Mouse (Mus musculus) forebrain, embryonic 11.5 days (tissue): ENCODE measurements at regions not wholly inside any gene's neighbourhood (a gene's known extent, or its start where the extent isn't known, plus 50 kb on each side); places are given as distances from the start of the nearest gene placed in this dataset.
A peak's percentile ranks its signal among the peaks of the same experiment; 100 is the strongest.

Experiments used
- ATAC-seq: fragments of 200-750 bp; cut with Nextera tagmentation; replicated peaks from 2 replicates; pipeline ENCODE4 v1.8.0; 2017; ENCODE audit warnings: moderate TSS enrichment; ENCODE audit not compliant: low FRiP score
- DNase-seq: peaks from one replicate; pipeline ENCODE4 v3.0.0-alpha.2; 2017; ENCODE audit warnings: low spot score
- H3K27ac ChIP-seq: fragments of 300-500 bp; sonication (generic); 2 replicates; pipeline ENCODE4 v1.5.1; 2014; ENCODE audit warnings: low read depth, low read length
- H3K27me3 ChIP-seq: fragments of 300-500 bp; sonication (generic); 2 replicates; pipeline ENCODE4 v1.6.1; 2014; ENCODE audit warnings: mild to moderate bottlenecking, low read length, mixed read lengths; ENCODE audit not compliant: control insufficient read depth, insufficient read depth
- H3K36me3 ChIP-seq: fragments of 300-500 bp; sonication (generic); 2 replicates; pipeline ENCODE4 v1.6.1; 2014; ENCODE audit warnings: mild to moderate bottlenecking, low read length, moderate library complexity, mixed read lengths; ENCODE audit not compliant: control insufficient read depth, insufficient read depth
- H3K4me1 ChIP-seq: fragments of 300-500 bp; sonication (generic); replicated peaks from 2 replicates; pipeline ENCODE4 v1.6.1; 2014; ENCODE audit warnings: low read length, mixed read lengths; ENCODE audit not compliant: control insufficient read depth, insufficient read depth
- H3K4me2 ChIP-seq: fragments of 300-500 bp; sonication (generic); 2 replicates; pipeline ENCODE4 v1.6.1; 2014; ENCODE audit warnings: low read depth, mild to moderate bottlenecking, low read length, moderate library complexity, mixed read lengths; ENCODE audit not compliant: severe bottlenecking
- H3K4me3 ChIP-seq: fragments of 300-500 bp; sonication (generic); 2 replicates; pipeline ENCODE4 v1.5.1; 2014; ENCODE audit warnings: low read depth, low read length
- H3K9ac ChIP-seq: fragments of 300-500 bp; sonication (generic); 2 replicates; pipeline ENCODE4 v1.6.1; 2014; ENCODE audit warnings: low read length
- H3K9me3 ChIP-seq: fragments of 300-500 bp; sonication (generic); 2 replicates; pipeline ENCODE4 v1.6.1; 2016; ENCODE audit warnings: low read length, mixed read lengths; ENCODE audit not compliant: control insufficient read depth
- WGBS: fragments of 180-500 bp; shearing (Covaris S2); extraction: QIAGEN DNeasy Blood & Tissue Kit; methylation state at CpG from one replicate; pipeline ENCODE4 v1.1.7; 2014; 5-methylcytosine and 5-hydroxymethylcytosine counted together

GRCm38 (mm10) chr9:61530263-61531045, 158.3 kb downstream of the Tle3 start:
- no peak overlapping the region for H3K9ac ChIP-seq
- peaks cover 24% of the 10 kb centered on the region for H3K4me1 ChIP-seq
- 23% methylated on average over 4 of the region's 4 CpGs for whole genome bisulfite sequencing
- peak; percentile 71 for ATAC-seq
- no peaks in the 10 kb centered on the region for H3K9me3 ChIP-seq
- H3K36me3 ChIP-seq: no peaks in the 10 kb centered on the region
- DNase-seq: peak; percentile 75
- no peak overlapping the region for H3K4me3 ChIP-seq
- 0 out of 2 replicates have a peak overlapping the region, but pooled peaks have one; percentile 12 for H3K4me2 ChIP-seq
- no peaks in the 10 kb centered on the region for H3K27me3 ChIP-seq
- H3K27ac ChIP-seq: peak overlapping the region; percentile 47; the same call in 1 of the 2 replicates

- Histone ChIP-seq H3K4me1 (peaks cover 24% of the 10 kb centered on the region), H3K4me2 (no peak overlapping the region), H3K27ac (peak overlapping the region; percentile 13; the same call in 1 of the 2 replicates), H3K9ac (no peak overlapping the region), H3K9me3 (no peaks in the 10 kb centered on the region), H3K27me3 (no peaks in the 10 kb centered on the region), H3K4me3 (no peak overlapping the region), H3K36me3 (no peaks in the 10 kb centered on the region)
- 21% methylated on average over 12 of the region's 12 CpGs for WGBS
- no peak for DNase-seq
- ATAC-seq: 0 out of 2 replicates have a peak, but pooled peaks have one; percentile 39
Measured at GRCm38 (mm10) chr9:61528286-61528865, 156.2 kb downstream of the Tle3 start.

- DNase-seq: no peak
- peaks cover 24% of the 10 kb centered on the region for H3K4me1 ChIP-seq
- no peak for ATAC-seq
Measured at GRCm38 (mm10) chr9:61527491-61528056, 155.4 kb downstream of the Tle3 start.

GRCm38 (mm10) chr9:61520136-61520535, 148.0 kb downstream of the Tle3 start:
- no peak overlapping the region for H3K4me3 ChIP-seq
- WGBS: 84% methylated on average over 5 of the region's 5 CpGs
- H3K36me3 ChIP-seq: no peaks in the 10 kb centered on the region
- ATAC-seq: no peak
- no peak for DNase-seq
- H3K27me3 ChIP-seq: no peaks in the 10 kb centered on the region
- H3K27ac ChIP-seq: no peak overlapping the region
- H3K9me3 ChIP-seq: peaks cover 2% of the 10 kb centered on the region; the same call in 1 of the 2 replicates
- no peak overlapping the region for H3K9ac ChIP-seq
- H3K4me1 ChIP-seq: no peaks in the 10 kb centered on the region
- no peak overlapping the region for H3K4me2 ChIP-seq

More at GRCm38 (mm10) chr9:61527491-61528056, 155.4 kb downstream of the Tle3 start:
- no peaks in the 10 kb centered on the region for H3K36me3 ChIP-seq
- H3K9ac ChIP-seq: 0 out of 2 replicates have a peak overlapping the region, but pooled peaks have one; percentile 4
- no peak overlapping the region for H3K27ac ChIP-seq
- no peak overlapping the region for H3K4me2 ChIP-seq
- H3K27me3 ChIP-seq: no peaks in the 10 kb centered on the region
- WGBS: 78% methylated on average over 5 of the region's 5 CpGs
- peaks cover 2% of the 10 kb centered on the region; the same call in 1 of the 2 replicates for H3K9me3 ChIP-seq
- H3K4me3 ChIP-seq: no peak overlapping the region

GRCm38 (mm10) chr9:61517906-61518305, 145.7 kb downstream of the Tle3 start:
- no peak overlapping the region for H3K4me2 ChIP-seq
- H3K27ac ChIP-seq: no peak overlapping the region
- 91% methylated on average over 7 of the region's 7 CpGs for WGBS
- no peaks in the 10 kb centered on the region for H3K4me1 ChIP-seq
- no peak overlapping the region for H3K4me3 ChIP-seq
- H3K27me3 ChIP-seq: no peaks in the 10 kb centered on the region
- ATAC-seq (no peak), DNase-seq (no peak)
- H3K9me3 ChIP-seq: peaks cover 2% of the 10 kb centered on the region; the same call in 1 of the 2 replicates
- no peaks in the 10 kb centered on the region for H3K36me3 ChIP-seq
- H3K9ac ChIP-seq: no peak overlapping the region

GRCm38 (mm10) chr9:61511436-61511835, 139.3 kb downstream of the Tle3 start:
- Histone ChIP-seq H3K27me3 (peaks cover 5% of the 10 kb centered on the region; the same call in 1 of the 2 replicates), H3K36me3 (no peaks in the 10 kb centered on the region), H3K27ac (no peak overlapping the region), H3K9ac (peak overlapping the region; percentile 7; the same call in 1 of the 2 replicates), H3K4me2 (no peak overlapping the region), H3K9me3 (no peaks in the 10 kb centered on the region), H3K4me1 (peaks cover 16% of the 10 kb centered on the region), H3K4me3 (no peak overlapping the region)
- ATAC-seq (no peak), DNase-seq (no peak)

- no peak for ATAC-seq
- Histone ChIP-seq H3K4me2 (peak overlapping the region; percentile 40; the same call in 1 of the 2 replicates), H3K9me3 (no peaks in the 10 kb centered on the region), H3K4me1 (peaks cover 16% of the 10 kb centered on the region), H3K9ac (no peak overlapping the region), H3K27ac (no peak overlapping the region), H3K27me3 (peaks cover 5% of the 10 kb centered on the region; the same call in 1 of the 2 replicates), H3K36me3 (no peaks in the 10 kb centered on the region), H3K4me3 (no peak overlapping the region)
- 11% methylated on average over 14 of the region's 14 CpGs for WGBS
- DNase-seq: peak; percentile 60
Measured at GRCm38 (mm10) chr9:61510217-61510893, 138.2 kb downstream of the Tle3 start.

GRCm38 (mm10) chr9:61509591-61510191, 137.5 kb downstream of the Tle3 start:
- Histone ChIP-seq H3K36me3 (no peaks in the 10 kb centered on the region), H3K27ac (no peak overlapping the region), H3K9me3 (no peaks in the 10 kb centered on the region), H3K27me3 (peaks cover 5% of the 10 kb centered on the region; the same call in 1 of the 2 replicates), H3K9ac (no peak overlapping the region), H3K4me2 (peak overlapping the region; percentile 40), H3K4me1 (peaks cover 16% of the 10 kb centered on the region), H3K4me3 (no peak overlapping the region)
- peak; percentile 65 for ATAC-seq
- peak; percentile 63 for DNase-seq
- WGBS: 13% methylated on average over 26 of the region's 26 CpGs
